Comparison of ENCODE assay signal across 14 mouse cellular contexts in genomic region chr5:77374945-77375344, GRCm38 (mm10). TPM values are rescaled to one million over a fixed set of nuclear protein-coding genes. Genes with fewer than 3 reads are reported as not detected.
DNase-seq lines count a peak whose midpoint lies in the region; ATAC-seq and TF ChIP-seq lines count a peak whose summit lies in the region.
"Had no signal": no experiment of that assay in that cellular context is flagged by ENCODE, and none has a peak within 500 bp of the region (broad histone marks: within the 10 kb centered on the region; RNA-seq: fewer than 3 reads in every experiment).

No protein-coding gene starts in this region.

- TF ChIP-seq RAD21 in CH12.LX (IDR thresholded peaks at IDR 0.05; ENCODE audit: low read depth, low read length): no peak

- peak overlapping the region; percentile 70 for H3K27ac ChIP-seq in heart, embryonic 13.5 days (replicated peaks)
- H3K27ac ChIP-seq in CH12.LX (ENCODE audit: insufficient read depth, low read depth): 0 out of 2 replicates have a peak overlapping the region, but pooled peaks have one; percentile 24
- H3K27ac ChIP-seq in heart, embryonic 15.5 days: no peak overlapping the region
- H3K27ac ChIP-seq in hindbrain, embryonic 10.5 days: no peak overlapping the region
- H3K27ac ChIP-seq: forebrain, embryonic 12.5 days; neural tube, embryonic 12.5 days had no signal

- no peak overlapping the region for H3K4me3 ChIP-seq in heart, embryonic 13.5 days
- H3K4me3 ChIP-seq in CH12.LX (replicated peaks in 1 of 3; ENCODE audit: low read depth in 2 of 3, low read length in 2 of 3, poor library complexity in 1 of 3): no peak overlapping the region
- H3K4me3 ChIP-seq in heart, embryonic 15.5 days: no peak overlapping the region
- H3K4me3 ChIP-seq in hindbrain, embryonic 10.5 days: no peak overlapping the region
- H3K4me3 ChIP-seq: forebrain, embryonic 12.5 days; neural tube, embryonic 12.5 days had no signal

- H3K9ac ChIP-seq in heart, embryonic 13.5 days: no peak overlapping the region
- H3K9ac ChIP-seq in CH12.LX (ENCODE audit: insufficient read depth, low read depth): no peak overlapping the region
- H3K9ac ChIP-seq in heart, embryonic 15.5 days: no peak overlapping the region
- H3K9ac ChIP-seq: forebrain, embryonic 12.5 days; neural tube, embryonic 12.5 days had no signal

- TF ChIP-seq EP300 in CH12.LX (IDR thresholded peaks at IDR 0.05; ENCODE audit: low read length): peak; percentile 67

- peaks cover 22% of the 10 kb centered on the region for H3K4me1 ChIP-seq in heart, embryonic 13.5 days
- H3K4me1 ChIP-seq in CH12.LX (ENCODE audit: control insufficient read depth in 1 of 2, insufficient read depth in 2 of 2): peaks cover 20 to 66% of the 10 kb centered on the region in 2 experiments
- peaks cover 26% of the 10 kb centered on the region for H3K4me1 ChIP-seq in heart, embryonic 15.5 days (replicated peaks)
- peaks cover 9% of the 10 kb centered on the region for H3K4me1 ChIP-seq in hindbrain, embryonic 10.5 days (replicated peaks)
- H3K4me1 ChIP-seq: neural tube, embryonic 12.5 days had no signal

- no peak for DNase-seq in heart, adult 8-10 months (ENCODE audit: low spot score)
- peak; percentile 79 for DNase-seq in 3T3-L1 (ENCODE audit: low read depth, low spot score)
- peak; percentile 77 for DNase-seq in CH12.LX (ENCODE audit: extremely low read depth)
- DNase-seq in MN1 (ENCODE audit: low spot score): no peak
- no peak for DNase-seq in hindbrain, embryonic 10.5 days (ENCODE audit: low spot score)
- DNase-seq: adrenal gland, adult 2 months; cerebellum, adult 8-10 months; kidney, adult 9 months; liver; lung, adult 18-20 months had no signal

- in situ Hi-C loops in CH12.LX (cut with MboI; ENCODE audit: low pct_ligation_motif_present, low pct_unique_long_range_greater_than_20kb, low sequenced_read_pairs): loop anchor here (25.0 kb wide), 1 partner anchor 412 kb away; no protein-coding TSS in a partner anchor

- TF ChIP-seq CTCF in CH12.LX (conservative IDR thresholded peaks at IDR 0.05 in 1 of 2, IDR thresholded peaks at IDR 0.05 in 1 of 2; ENCODE audit: low read depth in 2 of 2, low read length in 2 of 2): no peak

- WGBS in heart, embryonic 13.5 days: 26% methylated on average over 3 of the region's 3 CpGs
- WGBS in heart, embryonic 15.5 days: 21% methylated on average over 3 of the region's 3 CpGs
- WGBS in hindbrain, embryonic 10.5 days: 81% methylated on average over 3 of the region's 3 CpGs

- no peak for TF ChIP-seq POLR2A in CH12.LX (IDR thresholded peaks at IDR 0.05; ENCODE audit: low read depth, low read length)

- ATAC-seq in heart, embryonic 13.5 days (ENCODE audit: extremely low read depth, insufficient number of reproducible peaks, low FRiP score, low TSS enrichment): no peak
- ATAC-seq in heart, embryonic 15.5 days (replicated peaks; ENCODE audit: insufficient number of reproducible peaks, insufficient read depth, low FRiP score, low read depth): 0 out of 2 replicates have a peak, but pooled peaks have one; percentile 24

- H3K9me3 ChIP-seq in heart, embryonic 13.5 days: no peaks in the 10 kb centered on the region
- H3K9me3 ChIP-seq in CH12.LX (replicated peaks; ENCODE audit: low read length): no peaks in the 10 kb centered on the region
- no peaks in the 10 kb centered on the region for H3K9me3 ChIP-seq in heart, embryonic 15.5 days (replicated peaks)
- H3K9me3 ChIP-seq in hindbrain, embryonic 10.5 days: no peaks in the 10 kb centered on the region
- H3K9me3 ChIP-seq: forebrain, embryonic 12.5 days; neural tube, embryonic 12.5 days had no signal

- dilution Hi-C loops in CH12.LX (cut with MboI; ENCODE audit: extremely low pct_ligation_motif_present, extremely low pct_unique_long_range_greater_than_20kb, low sequenced_read_pairs): no loop called here

- H3K27me3 ChIP-seq in heart, embryonic 13.5 days (replicated peaks): no peaks in the 10 kb centered on the region
- no peaks in the 10 kb centered on the region for H3K27me3 ChIP-seq in CH12.LX (replicated peaks)
- H3K27me3 ChIP-seq in heart, embryonic 15.5 days: no peaks in the 10 kb centered on the region
- no peaks in the 10 kb centered on the region for H3K27me3 ChIP-seq in hindbrain, embryonic 10.5 days (ENCODE audit: insufficient read depth, poor library complexity, severe bottlenecking)
- H3K27me3 ChIP-seq: forebrain, embryonic 12.5 days; neural tube, embryonic 12.5 days had no signal

- H3K79me2 ChIP-seq in CH12.LX (replicated peaks; ENCODE audit: control insufficient read depth, extremely low read depth, insufficient read depth, poor library complexity, severe bottlenecking): no peaks in the 10 kb centered on the region

- no peak overlapping the region for H3K4me2 ChIP-seq in heart, embryonic 13.5 days
- no peak overlapping the region for H3K4me2 ChIP-seq in CH12.LX (ENCODE audit: insufficient read depth, low read depth, poor library complexity, severe bottlenecking)
- no peak overlapping the region for H3K4me2 ChIP-seq in heart, embryonic 15.5 days
- H3K4me2 ChIP-seq: forebrain, embryonic 12.5 days; neural tube, embryonic 12.5 days had no signal

- H3K36me3 ChIP-seq in heart, embryonic 13.5 days: no peaks in the 10 kb centered on the region
- no peaks in the 10 kb centered on the region for H3K36me3 ChIP-seq in CH12.LX (replicated peaks in 1 of 2; ENCODE audit: control insufficient read depth in 1 of 2, insufficient read depth in 1 of 2, low read length in 1 of 2)
- H3K36me3 ChIP-seq in heart, embryonic 15.5 days: no peaks in the 10 kb centered on the region
- H3K36me3 ChIP-seq in hindbrain, embryonic 10.5 days: no peaks in the 10 kb centered on the region
- H3K36me3 ChIP-seq: forebrain, embryonic 12.5 days; neural tube, embryonic 12.5 days had no signal

TF ChIP-seq in CH12.LX, 34 proteins besides CTCF, POLR2A, EP300 and RAD21:
- peak; percentile 87 for TF ChIP-seq MEF2A (IDR thresholded peaks at IDR 0.05; ENCODE audit: borderline replicate concordance, low read depth, low read length)
- no peak for TF ChIP-seq POLR2AphosphoS2 (IDR thresholded peaks at IDR 0.05; ENCODE audit: low read depth, low read length)
- TF ChIP-seq JUND (conservative IDR thresholded peaks at IDR 0.05; ENCODE audit: low read depth, low read length): peak; percentile 24; the same call in 1 of the 2 replicates
- peak; percentile 79; the same call in 1 of the 2 replicates for TF ChIP-seq SIN3A (IDR thresholded peaks at IDR 0.05; ENCODE audit: low read length)
- no peak for TF ChIP-seq MXI1 (IDR thresholded peaks at IDR 0.05; ENCODE audit: low read depth, low read length)
- peak; percentile 92 for TF ChIP-seq ETS1 (conservative IDR thresholded peaks at IDR 0.05; ENCODE audit: low read depth, low read length)
- peak; percentile 67 for TF ChIP-seq BHLHE40 (IDR thresholded peaks at IDR 0.05; ENCODE audit: low read depth, low read length)
- TF ChIP-seq TCF12 (IDR thresholded peaks at IDR 0.05; ENCODE audit: low read depth, low read length): peak; percentile 40; the same call in 1 of the 2 replicates
- TF ChIP-seq IRF4 (IDR thresholded peaks at IDR 0.05; ENCODE audit: low read depth, low read length): peak; percentile 64
- no peak for TF ChIP-seq USF2 (conservative IDR thresholded peaks at IDR 0.05; ENCODE audit: low read depth, low read length)

RNA-seq across cellular contexts. Expression of gene Igfbp7, which starts 32.9 kb away (rescaled TPM):
- polyA plus RNA-seq in heart, embryonic 13.5 days (2015; fragmentation: Nextera tagmentation; extraction: Ambion mirVana): 30.2 and 32.4 TPM in 2 replicates
- 100 to 1,000 TPM; 123 to 169 (median 129) TPM for total RNA-seq in heart, adult 8-10 months (2022)
- total RNA-seq in CH12.LX (2012; rRNA removed): 0.17 and 0.29 TPM in 2 replicates
- total RNA-seq in CH12.LX (2014; rRNA removed): 0.30 and 0.35 TPM in 2 replicates
- polyA plus RNA-seq in CH12.LX (2012; ENCODE audit: insufficient read length, low read depth): 0.52 and 0.70 TPM in 2 replicates
- polyA plus RNA-seq in heart, embryonic 15.5 days (2015; fragmentation: Nextera tagmentation; extraction: Ambion mirVana): 74.2 and 78.7 TPM in 2 replicates
- 8.0 and 25.9 TPM in 2 replicates for polyA plus RNA-seq in hindbrain, embryonic 10.5 days (2016; fragmentation: Nextera tagmentation; extraction: Ambion mirVana)

Comparison
In these comparisons a context has a peak if more than half of its experiments do, and no peak if none do; other contexts are left out.
1. H3K27ac ChIP-seq: peak in heart, embryonic 13.5 days (single experiment) and CH12.LX (single experiment); none in heart, embryonic 15.5 days (single experiment) and hindbrain, embryonic 10.5 days (single experiment).
2. DNase-seq: peak in 3T3-L1 (single experiment) and CH12.LX (single experiment); none in heart, adult 8-10 months (single experiment), MN1 (single experiment) and hindbrain, embryonic 10.5 days (single experiment).